Mouse (Mus musculus) gastrocnemius, adult 18-20 months (tissue): Measurements from ENCODE around the gene Psenen. TPM values are rescaled to one million over a fixed set of nuclear protein-coding genes. Genes with fewer than 3 reads are reported as not detected.

ENCODE experiments used
- DNase-seq: peaks from one replicate; pipeline ENCODE4 v3.0.0; 2021; ENCODE audit warnings: low spot score
- long read RNA-seq, 2 experiments: library from polyadenylated mRNA; stranded (forward); transcript quantifications; one replicate each; pipeline ENCODE4 v2.0.0; 2021
- total RNA-seq, 2 experiments: library from RNA; stranded (reverse); gene quantifications; 2 replicates each; pipeline ENCODE4 v1.2.3; 2021

The Psenen gene
- total RNA-seq = 100 to 1,000 TPM; 122 to 132 TPM
- long read RNA-seq, experiment 1, transcript Psenen-203 (3 exons, 669 nt) = minor isoform, 5 of 78 reads
- long read RNA-seq, experiment 1, transcript Psenen-201 (4 exons, 708 nt) = major isoform, 69 of 78 reads
- long read RNA-seq, experiment 1, partial matches to known transcripts = 0 of 78 reads
- long read RNA-seq, experiment 1, other reads (novel, unspliced or antisense) = 4 of 78 reads
- long read RNA-seq, experiment 2, transcript Psenen-201 (4 exons, 708 nt) = major isoform, 58 of 67 reads
- long read RNA-seq, experiment 2, partial matches to known transcripts = 1 of 67 reads
- long read RNA-seq, experiment 2, other reads (novel, unspliced or antisense) = 4 of 67 reads

GRCm38 (mm10) chr7:30563117-30563905, at the start of gene Psenen, which contains the start of the genes U2af1l4 and Gm49396:
Psenen (minus strand) TSS chr7:30563627.
U2af1l4 (plus strand) TSS chr7:30563301.
Gm49396 (plus strand) TSS chr7:30563344.
- peak; percentile 97 for DNase-seq

- DNase-seq = no peak
Measured at GRCm38 (mm10) chr7:30612654-30613402, 49.4 kb upstream of the Psenen start, which contains the start of gene Upk1a. Upk1a (minus strand) TSS chr7:30612847.

GRCm38 (mm10) chr7:30610043-30610442, 46.6 kb upstream of the Psenen start:
- no peak for DNase-seq

GRCm38 (mm10) chr7:30608476-30608875, 45.0 kb upstream of the Psenen start:
- DNase-seq = no peak

GRCm38 (mm10) chr7:30607706-30608309, 44.4 kb upstream of the Psenen start:
- DNase-seq = no peak

GRCm38 (mm10) chr7:30604944-30605343, 41.5 kb upstream of the Psenen start:
- no peak for DNase-seq

GRCm38 (mm10) chr7:30604424-30604823, 41.0 kb upstream of the Psenen start:
- no peak for DNase-seq

- no peak for DNase-seq
Measured at GRCm38 (mm10) chr7:30602583-30602982, 39.2 kb upstream of the Psenen start.

- no peak for DNase-seq
Measured at GRCm38 (mm10) chr7:30600651-30601050, 37.2 kb upstream of the Psenen start.

- peak; percentile 79 for DNase-seq
Measured at GRCm38 (mm10) chr7:30599933-30600353, 36.5 kb upstream of the Psenen start.

GRCm38 (mm10) chr7:30598786-30599185, 35.4 kb upstream of the Psenen start, which contains the start of gene Zbtb32:
Zbtb32 (minus strand) TSS chr7:30598909.
- DNase-seq = no peak

GRCm38 (mm10) chr7:30596811-30597210, 33.4 kb upstream of the Psenen start:
- no peak for DNase-seq

- no peak for DNase-seq
Measured at GRCm38 (mm10) chr7:30596093-30596492, 32.7 kb upstream of the Psenen start.

- DNase-seq = no peak
Measured at GRCm38 (mm10) chr7:30594510-30595024, 31.1 kb upstream of the Psenen start.

- DNase-seq = no peak
Measured at GRCm38 (mm10) chr7:30593579-30594509, 30.4 kb upstream of the Psenen start.

GRCm38 (mm10) chr7:30592772-30593423, 29.5 kb upstream of the Psenen start:
- no peak for DNase-seq

GRCm38 (mm10) chr7:30591605-30591951, 28.2 kb upstream of the Psenen start:
- no peak for DNase-seq

- DNase-seq = no peak
Measured at GRCm38 (mm10) chr7:30590927-30591604, 27.6 kb upstream of the Psenen start.
